Mouse (Mus musculus) lung, embryonic 16.5 days (tissue): ENCODE results near the gene Folr1. TPM values are rescaled to one million over a fixed set of nuclear protein-coding genes. Genes with fewer than 3 reads are reported as not detected.

Source experiments
- ATAC-seq: fragments of 200-750 bp; cut with Nextera tagmentation; 2 replicates; pipeline ENCODE4 v1.8.0; 2017; ENCODE audit warnings: low read depth, mild to moderate bottlenecking, moderate library complexity
- H3K27ac ChIP-seq: fragments of 300-500 bp; sonication (generic); 2 replicates; pipeline ENCODE4 v1.5.1; 2014; ENCODE audit warnings: mild to moderate bottlenecking, control low read depth, low read length
- H3K27me3 ChIP-seq: fragments of 300-500 bp; sonication (generic); 2 replicates; pipeline ENCODE4 v1.6.1; 2014; ENCODE audit warnings: low read depth, low read length, mixed read lengths; ENCODE audit not compliant: control insufficient read depth, insufficient read depth
- H3K36me3 ChIP-seq: fragments of 300-500 bp; sonication (generic); 2 replicates; pipeline ENCODE4 v1.6.1; 2014; ENCODE audit warnings: low read length; ENCODE audit not compliant: control insufficient read depth, insufficient read depth
- H3K4me1 ChIP-seq: fragments of 300-500 bp; sonication (generic); replicated peaks from 2 replicates; pipeline ENCODE4 v1.6.1; 2014; ENCODE audit warnings: low read length, mixed read lengths; ENCODE audit not compliant: control insufficient read depth, insufficient read depth
- H3K4me2 ChIP-seq: fragments of 300-500 bp; sonication (generic); 2 replicates; pipeline ENCODE4 v1.6.1; 2014; ENCODE audit warnings: low read depth, low read length, control low read depth
- H3K4me3 ChIP-seq: fragments of 300-500 bp; sonication (generic); 2 replicates; pipeline ENCODE4 v1.5.1; 2014; ENCODE audit warnings: mild to moderate bottlenecking, low read length, control low read depth
- H3K9ac ChIP-seq: fragments of 300-500 bp; sonication (generic); 2 replicates; pipeline ENCODE4 v1.6.1; 2014; ENCODE audit warnings: low read length, control low read depth
- H3K9me3 ChIP-seq: fragments of 300-500 bp; sonication (generic); 2 replicates; pipeline ENCODE4 v1.6.1; 2016; ENCODE audit warnings: low read length; ENCODE audit not compliant: control insufficient read depth
- WGBS: fragments of 180-500 bp; shearing (Covaris S2); extraction: QIAGEN DNeasy Blood & Tissue Kit; methylation state at CpG from one replicate; pipeline ENCODE4 v1.1.7; 2014; 5-methylcytosine and 5-hydroxymethylcytosine counted together
- polyA plus RNA-seq: library from polyadenylated mRNA; unstranded; fragments of >200 nt; fragmentation: Nextera tagmentation; extraction: Ambion mirVana; gene quantifications from 2 replicates; pipeline ENCODE4 v1.2.1, GENCODE M21; 2015

Gene Folr1
- 1.5 and 1.6 TPM in 2 replicates for polyA plus RNA-seq

GRCm38 (mm10) chr7:101870629-101871028, at the start of gene Folr1:
Gene Folr1 (minus strand): TSS chr7:101870788.
- WGBS, result 70% methylated on average over 2 of the region's 2 CpGs
- ATAC-seq, result no peak
- Histone ChIP-seq H3K27me3 (no peaks in the 10 kb centered on the region), H3K4me3 (no peak within 1 kb of the TSS), H3K4me2 (no peak within 1 kb of the TSS), H3K9ac (no peak within 1 kb of the TSS), H3K4me1 (no peaks in the 10 kb centered on the region), H3K36me3 (no peaks in the 10 kb centered on the region), H3K9me3 (no peaks in the 10 kb centered on the region; the same call in 1 of the 2 replicates), H3K27ac (no peak within 1 kb of the TSS)

- H3K36me3 ChIP-seq, result peaks cover 16% of the 10 kb centered on the region
- no peaks in the 10 kb centered on the region for H3K4me1 ChIP-seq
- H3K9ac ChIP-seq, result no peak overlapping the region
- peak; percentile 75 for ATAC-seq
- no peaks in the 10 kb centered on the region for H3K27me3 ChIP-seq
- H3K27ac ChIP-seq, result no peak overlapping the region
- WGBS, result 17% methylated on average over 1 of the region's 1 CpGs
- no peak overlapping the region for H3K4me3 ChIP-seq
- no peaks in the 10 kb centered on the region for H3K9me3 ChIP-seq
- no peak overlapping the region for H3K4me2 ChIP-seq
Measured at GRCm38 (mm10) chr7:101918071-101918470, 47.5 kb upstream of the Folr1 start.

- WGBS, result 68% methylated on average over 3 of the region's 3 CpGs
- Histone ChIP-seq H3K4me3 (no peak overlapping the region), H3K9ac (no peak overlapping the region), H3K27me3 (no peaks in the 10 kb centered on the region), H3K36me3 (peaks cover 42% of the 10 kb centered on the region), H3K9me3 (no peaks in the 10 kb centered on the region), H3K27ac (no peak overlapping the region), H3K4me2 (no peak overlapping the region), H3K4me1 (peaks cover 8% of the 10 kb centered on the region)
- no peak for ATAC-seq
Measured at GRCm38 (mm10) chr7:101911982-101912381, 41.4 kb upstream of the Folr1 start.

GRCm38 (mm10) chr7:101910138-101910537, 39.5 kb upstream of the Folr1 start:
- H3K36me3 ChIP-seq, result peaks cover 42% of the 10 kb centered on the region
- no peak overlapping the region for H3K4me2 ChIP-seq

GRCm38 (mm10) chr7:101908367-101908766, 37.8 kb upstream of the Folr1 start:
- Histone ChIP-seq H3K9ac (no peak overlapping the region), H3K27me3 (no peaks in the 10 kb centered on the region), H3K4me1 (peaks cover 18% of the 10 kb centered on the region), H3K4me2 (no peak overlapping the region), H3K27ac (no peak overlapping the region), H3K9me3 (no peaks in the 10 kb centered on the region), H3K4me3 (no peak overlapping the region), H3K36me3 (peaks cover 29% of the 10 kb centered on the region)
- 56% methylated on average over 4 of the region's 4 CpGs for WGBS
- no peak for ATAC-seq

More at GRCm38 (mm10) chr7:101910138-101910537, 39.5 kb upstream of the Folr1 start:
- no peak overlapping the region for H3K9ac ChIP-seq
- no peak for ATAC-seq
- H3K27me3 ChIP-seq, result no peaks in the 10 kb centered on the region
- no peak overlapping the region for H3K4me3 ChIP-seq
- H3K9me3 ChIP-seq, result no peaks in the 10 kb centered on the region
- 76% methylated on average over 4 of the region's 4 CpGs for WGBS
- peaks cover 17% of the 10 kb centered on the region for H3K4me1 ChIP-seq
- H3K27ac ChIP-seq, result no peak overlapping the region

- H3K9me3 ChIP-seq, result 0 out of 2 replicates have a peak, but pooled peaks cover 3% of the 10 kb centered on the region
- peak overlapping the region; percentile 98 for H3K9ac ChIP-seq
- peak overlapping the region; percentile 87 for H3K4me2 ChIP-seq
- no peak for ATAC-seq
- H3K27ac ChIP-seq, result no peak overlapping the region; the same call in 1 of the 2 replicates
- H3K36me3 ChIP-seq, result peaks cover 12% of the 10 kb centered on the region
- peak overlapping the region; percentile 89 for H3K4me3 ChIP-seq
- H3K4me1 ChIP-seq, result peaks cover 18% of the 10 kb centered on the region
- no peaks in the 10 kb centered on the region for H3K27me3 ChIP-seq
- 51% methylated on average over 8 of the region's 8 CpGs for WGBS
Measured at GRCm38 (mm10) chr7:101906696-101907095, 36.1 kb upstream of the Folr1 start.

GRCm38 (mm10) chr7:101906287-101906681, 35.7 kb upstream of the Folr1 start, which contains the start of gene Tomt:
Gene Tomt (minus strand): TSS chr7:101906359.
- Histone ChIP-seq H3K4me2 (peak within 1 kb of the TSS; percentile 87), H3K27ac (peak within 1 kb of the TSS; percentile 98), H3K4me3 (peak within 1 kb of the TSS; percentile 89), H3K9ac (peak within 1 kb of the TSS; percentile 98), H3K9me3 (0 out of 2 replicates have a peak, but pooled peaks cover 3% of the 10 kb centered on the region), H3K36me3 (peaks cover 11% of the 10 kb centered on the region), H3K4me1 (peaks cover 18% of the 10 kb centered on the region), H3K27me3 (no peaks in the 10 kb centered on the region)
- no peak for ATAC-seq
- 10% methylated on average over 11 of the region's 11 CpGs for WGBS

- Histone ChIP-seq H3K27me3 (no peaks in the 10 kb centered on the region), H3K9me3 (0 out of 2 replicates have a peak, but pooled peaks cover 3% of the 10 kb centered on the region), H3K27ac (peak within 1 kb of the TSS; percentile 98), H3K4me2 (peak within 1 kb of the TSS; percentile 87), H3K4me1 (peaks cover 18% of the 10 kb centered on the region), H3K4me3 (peak within 1 kb of the TSS; percentile 89), H3K9ac (peak within 1 kb of the TSS; percentile 98), H3K36me3 (peaks cover 7% of the 10 kb centered on the region)
- ATAC-seq, result peak; percentile 99
- WGBS, result under 1% methylated on average over 61 of the region's 61 CpGs
Measured at GRCm38 (mm10) chr7:101905561-101906286, 35.1 kb upstream of the Folr1 start, which contains the start of gene Lamtor1. Gene Lamtor1 (plus strand): TSS chr7:101905904.

- Histone ChIP-seq H3K36me3 (no peaks in the 10 kb centered on the region), H3K4me3 (no peak overlapping the region), H3K9ac (no peak overlapping the region), H3K27ac (no peak overlapping the region), H3K27me3 (no peaks in the 10 kb centered on the region), H3K4me2 (no peak overlapping the region), H3K9me3 (0 out of 2 replicates have a peak, but pooled peaks cover 3% of the 10 kb centered on the region), H3K4me1 (peaks cover 13% of the 10 kb centered on the region)
- ATAC-seq, result no peak
Measured at GRCm38 (mm10) chr7:101902846-101903245, 32.3 kb upstream of the Folr1 start.
